Mouse (Mus musculus): ENCODE measurements at regions not wholly inside any gene's neighbourhood (a gene's known extent, or its start where the extent isn't known, plus 50 kb on each side); places are given as distances from the start of the nearest gene placed in this dataset.

DNA sequence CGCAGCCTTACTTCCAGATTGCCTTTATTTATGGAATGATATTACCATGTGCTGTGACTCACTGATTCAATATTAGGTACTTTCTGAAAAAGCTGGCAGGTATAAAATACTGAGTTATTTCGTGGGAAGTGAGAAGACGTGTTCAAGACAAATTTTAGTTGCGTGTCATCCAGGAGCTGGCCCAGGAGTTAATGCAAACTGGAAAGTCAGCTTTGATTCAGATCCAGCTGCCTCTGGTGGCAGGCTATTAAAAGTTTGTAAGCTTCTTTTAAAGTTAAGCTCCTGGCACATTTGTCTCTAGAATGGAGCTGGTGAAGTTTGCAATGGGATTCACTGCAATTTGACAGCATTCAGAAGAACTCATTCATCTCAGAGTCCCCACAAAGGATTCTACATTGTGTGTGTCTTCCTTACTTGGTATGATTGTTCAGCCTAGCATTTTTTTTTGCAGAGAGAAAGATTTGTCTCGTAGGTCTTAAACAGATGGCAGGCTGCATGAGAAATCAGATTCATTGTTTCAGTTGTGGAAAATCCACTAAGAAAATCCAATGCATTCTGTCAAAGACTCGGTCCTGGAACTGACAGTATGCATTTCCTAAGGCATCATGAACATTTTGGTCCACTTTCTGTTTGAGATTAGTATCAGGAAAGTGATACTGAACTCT, 599.1 kb downstream of the Gm19410 start:
- Histone ChIP-seq H3K4me1 (no peaks in the 10 kb centered on the region), H3K27me3 (no peaks in the 10 kb centered on the region), H3K27ac (no peak overlapping the region), H3K4me3 (no peak overlapping the region), H3K9ac (no peak overlapping the region; the same call in 1 of the 2 replicates), H3K36me3 (no peaks in the 10 kb centered on the region), H3K4me2 (no peak overlapping the region), H3K9me3 (no peaks in the 10 kb centered on the region)
- ATAC-seq (ENCODE audit: borderline replicate concordance, extremely low read depth, low FRiP score, low TSS enrichment): no peak
- 67% methylated on average over 6 of the region's 6 CpGs for WGBS

DNA sequence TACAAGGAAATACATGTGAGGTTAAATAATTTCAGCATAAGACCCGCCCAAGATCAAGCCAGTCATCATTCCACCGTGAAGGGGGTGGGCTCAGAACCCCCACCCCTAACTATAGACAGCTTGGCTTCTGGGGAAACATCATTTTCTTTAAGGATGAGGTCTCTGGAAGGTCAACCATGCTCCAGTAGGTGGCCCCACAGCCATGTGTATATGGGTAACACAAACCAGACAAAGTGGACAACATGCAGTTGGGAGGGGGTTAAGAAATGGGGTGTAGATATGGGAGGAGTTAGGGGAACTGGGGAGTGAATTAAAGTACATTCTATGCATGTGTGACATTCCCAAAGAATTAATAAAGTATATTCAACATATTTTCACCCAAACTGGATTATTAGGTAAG, 600.4 kb downstream of the Gm19410 start:
- Histone ChIP-seq H3K36me3 (no peaks in the 10 kb centered on the region), H3K4me2 (no peak overlapping the region), H3K4me1 (no peaks in the 10 kb centered on the region), H3K4me3 (no peak overlapping the region), H3K9ac (no peak overlapping the region), H3K9me3 (no peaks in the 10 kb centered on the region), H3K27ac (no peak overlapping the region), H3K27me3 (no peaks in the 10 kb centered on the region)
- 55% methylated on average over 2 of the region's 2 CpGs for WGBS
- no peak; the same call in 1 of the 2 replicates for ATAC-seq (ENCODE audit: borderline replicate concordance, extremely low read depth, low FRiP score, low TSS enrichment)

DNA sequence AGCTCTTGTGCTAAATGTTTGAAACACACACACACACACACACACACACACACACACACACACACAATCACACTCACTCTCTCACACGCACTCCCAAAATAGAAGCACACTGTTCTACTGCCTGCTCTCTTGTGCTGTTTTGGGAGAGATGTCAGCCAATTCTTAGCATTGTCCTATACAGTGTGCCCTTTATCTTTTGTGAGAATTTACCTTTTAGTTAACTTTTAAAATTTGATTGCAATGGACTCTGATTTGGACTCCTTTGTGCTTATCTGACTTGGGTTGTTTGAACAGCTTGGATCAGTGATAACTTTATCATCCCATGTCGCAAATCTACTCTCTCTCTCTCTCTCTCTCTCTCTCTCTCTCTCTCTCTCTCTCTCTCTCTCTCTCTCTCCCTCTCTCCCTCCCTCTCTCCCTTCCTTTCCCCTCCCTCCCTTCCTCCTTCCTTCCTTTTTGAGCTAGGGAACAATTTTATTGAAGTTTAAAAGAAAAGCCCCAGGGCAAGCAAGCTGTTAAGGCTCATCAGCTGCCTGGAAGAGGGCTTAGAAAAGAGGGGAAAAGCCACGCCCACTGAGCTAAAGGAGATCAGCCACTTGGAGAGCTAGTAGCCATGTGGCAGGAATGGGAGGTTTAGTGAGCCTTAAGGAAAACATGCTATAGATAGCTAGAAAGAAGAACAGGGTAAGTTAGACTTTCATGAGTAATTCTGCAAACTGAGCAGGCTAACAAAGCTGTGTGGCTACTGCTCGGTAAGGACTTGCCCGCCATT, 611.2 kb downstream of the Gm19410 start:
- no peaks in the 10 kb centered on the region for H3K27me3 ChIP-seq
- ATAC-seq (ENCODE audit: borderline replicate concordance, extremely low read depth, low FRiP score, low TSS enrichment): no peak
- 45% methylated on average over 5 of the region's 5 CpGs for WGBS
- H3K4me1 ChIP-seq: 0 out of 2 replicates have a peak, but pooled peaks cover 2% of the 10 kb centered on the region
- H3K4me3 ChIP-seq: no peak overlapping the region
- no peaks in the 10 kb centered on the region for H3K9me3 ChIP-seq
- H3K27ac ChIP-seq: no peak overlapping the region
- no peak overlapping the region for H3K4me2 ChIP-seq
- no peak overlapping the region for H3K9ac ChIP-seq
- no peaks in the 10 kb centered on the region for H3K36me3 ChIP-seq

DNA sequence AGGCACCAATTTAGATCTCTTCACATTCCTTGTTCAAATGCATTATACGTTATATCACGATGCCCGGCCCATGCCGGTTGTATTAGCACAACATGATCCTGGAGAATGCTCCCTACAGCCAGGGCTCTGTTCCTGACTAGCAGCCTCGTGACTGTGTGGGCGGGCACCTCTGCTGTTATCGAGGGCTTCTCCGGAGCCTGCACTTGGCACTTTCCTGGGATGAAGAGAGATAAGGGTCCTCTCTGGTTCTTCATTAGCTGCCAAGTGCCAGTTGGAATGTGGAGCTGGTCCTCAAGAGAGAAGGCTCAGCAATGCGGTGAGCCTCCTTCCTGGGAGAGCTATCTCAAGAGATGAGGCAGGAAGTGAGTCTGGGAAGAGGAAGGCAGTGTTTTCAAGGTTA, 598.9 kb upstream of the AI429214 start:
- H3K4me3 ChIP-seq: no peak overlapping the region
- no peaks in the 10 kb centered on the region for H3K36me3 ChIP-seq
- H3K27ac ChIP-seq: peak overlapping the region; percentile 5; the same call in 1 of the 2 replicates
- no peaks in the 10 kb centered on the region for H3K9me3 ChIP-seq
- no peak overlapping the region for H3K4me2 ChIP-seq
- WGBS: 46% methylated on average over 9 of the region's 9 CpGs
- no peak overlapping the region for H3K9ac ChIP-seq
- no peaks in the 10 kb centered on the region for H3K27me3 ChIP-seq
- no peaks in the 10 kb centered on the region for H3K4me1 ChIP-seq
- ATAC-seq (ENCODE audit: borderline replicate concordance, extremely low read depth, low FRiP score, low TSS enrichment): peak; percentile 64

DNA sequence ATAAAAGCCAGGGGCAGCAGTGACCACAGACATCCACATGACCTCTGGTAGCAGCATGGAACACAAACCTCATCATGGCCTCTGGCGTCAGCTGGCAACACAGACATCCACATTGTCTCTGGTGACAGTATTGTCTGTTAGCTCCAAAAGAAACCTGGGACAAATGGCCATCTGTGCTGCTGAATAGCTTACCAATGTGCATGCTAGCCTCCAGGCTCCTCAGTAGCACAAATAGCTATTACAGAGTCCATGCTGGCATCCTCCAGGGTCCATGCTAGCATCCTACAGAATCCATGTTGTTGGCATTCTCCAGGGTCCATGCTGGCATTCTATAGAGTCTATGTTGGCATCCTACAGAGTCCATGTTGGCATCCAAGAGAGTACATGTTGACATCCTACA, 596.9 kb upstream of the AI429214 start:
- Histone ChIP-seq H3K27me3 (no peaks in the 10 kb centered on the region), H3K27ac (no peak overlapping the region), H3K9ac (no peak overlapping the region), H3K4me3 (no peak overlapping the region), H3K9me3 (no peaks in the 10 kb centered on the region), H3K4me2 (no peak overlapping the region), H3K36me3 (no peaks in the 10 kb centered on the region), H3K4me1 (no peaks in the 10 kb centered on the region)
- no peak for ATAC-seq (ENCODE audit: borderline replicate concordance, extremely low read depth, low FRiP score, low TSS enrichment)
- 88% methylated on average over 1 of the region's 1 CpGs for WGBS

DNA sequence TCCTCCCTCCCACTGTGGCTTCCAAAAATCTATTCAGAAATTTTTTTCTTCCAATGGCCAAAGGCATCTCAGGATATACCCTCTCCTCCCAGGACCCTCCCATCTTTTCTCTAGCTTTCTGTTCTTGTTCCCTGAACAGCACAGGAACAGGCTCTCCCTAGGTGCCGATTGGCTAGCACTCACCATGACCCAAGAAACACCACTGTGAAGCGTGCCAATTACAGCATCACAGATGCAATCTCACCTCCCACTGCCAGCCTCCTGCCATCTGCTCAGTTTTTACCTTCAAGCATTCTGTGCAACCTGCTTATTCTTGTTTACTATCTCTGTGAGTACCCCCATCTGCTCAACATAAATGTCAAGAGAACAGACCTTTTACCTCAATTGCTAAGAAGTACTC, 586.7 kb upstream of the AI429214 start:
- Histone ChIP-seq H3K27me3 (no peaks in the 10 kb centered on the region), H3K36me3 (no peaks in the 10 kb centered on the region), H3K4me3 (no peak overlapping the region), H3K4me1 (no peaks in the 10 kb centered on the region), H3K4me2 (no peak overlapping the region), H3K27ac (no peak overlapping the region), H3K9me3 (no peaks in the 10 kb centered on the region), H3K9ac (no peak overlapping the region)
- WGBS: 77% methylated on average over 2 of the region's 2 CpGs
- no peak for ATAC-seq (ENCODE audit: borderline replicate concordance, extremely low read depth, low FRiP score, low TSS enrichment)
